Mouse (Mus musculus): ENCODE results near the gene Gm17482. TPM values are rescaled to one million over a fixed set of nuclear protein-coding genes. Genes with fewer than 3 reads are reported as not detected.
"Not testable (repeated sequence)": the region's sequence is repeated elsewhere in the genome, so short reads cannot be mapped to it uniquely, and the experiment has no call there.

The Gm17482 gene
- not detected for total RNA-seq (2021)
- long read RNA-seq, experiment 1, partial matches to known transcripts, result 0 of 1 reads
- long read RNA-seq, experiment 1, other reads (novel, unspliced or antisense), result 1 of 1 reads
- long read RNA-seq, experiment 2, partial matches to known transcripts, result 0 of 3 reads
- long read RNA-seq, experiment 2, other reads (novel, unspliced or antisense), result 3 of 3 reads

DNA sequence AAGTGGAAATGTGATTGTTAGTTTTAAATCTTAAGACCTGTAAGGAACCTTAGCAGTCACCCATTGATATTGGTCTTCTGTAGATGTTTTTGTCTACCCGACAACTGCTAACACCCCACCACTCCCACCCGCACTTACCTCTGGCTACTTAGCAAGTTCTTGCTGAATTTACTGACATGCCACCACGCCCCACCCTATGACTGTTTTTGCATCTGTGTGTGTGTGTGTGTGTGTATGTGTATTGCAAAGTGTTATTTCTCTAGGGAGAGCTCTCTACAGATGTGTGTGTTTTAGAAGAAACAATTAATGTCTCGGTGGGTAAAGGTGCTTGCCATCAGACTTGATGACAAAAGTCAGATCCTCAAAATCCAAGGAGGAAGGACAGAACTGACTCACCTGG is at the start of gene Gm17482:
Gm17482 (plus strand) TSS at position 301 of the 400 bp plus-strand sequence.
- DNase-seq (ENCODE audit: low spot score in 2 of 2), result no peak
- intact Hi-C loops (cut with DNase I), result loop anchor here (1.0 to 10.0 kb wide), 3 partner anchors 41 to 312 kb away; partner anchors contain the start of gene Syn2

DNA sequence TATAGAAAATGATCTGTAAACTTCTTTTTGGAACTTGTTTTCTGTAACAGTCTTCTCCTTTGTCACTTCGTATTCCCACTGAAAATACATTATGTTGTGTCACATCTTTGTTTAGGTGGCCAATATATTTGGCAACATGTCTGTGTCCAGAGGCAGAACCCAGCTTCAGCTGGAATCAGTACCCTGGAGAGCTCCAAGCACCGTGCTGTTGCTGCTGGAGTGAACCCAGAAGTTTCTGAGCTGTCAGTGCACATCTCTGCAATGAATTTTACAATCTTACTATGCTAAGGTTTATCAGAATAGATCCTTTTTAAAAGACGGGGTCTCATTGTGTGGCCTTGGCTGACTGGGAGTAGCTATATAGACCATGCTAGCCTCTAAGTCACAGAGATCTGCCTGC is 48.3 kb upstream of the Gm17482 start:
- intact Hi-C loops (cut with DNase I), result no loop called here
- no peak for DNase-seq (ENCODE audit: low spot score in 2 of 2)

DNA sequence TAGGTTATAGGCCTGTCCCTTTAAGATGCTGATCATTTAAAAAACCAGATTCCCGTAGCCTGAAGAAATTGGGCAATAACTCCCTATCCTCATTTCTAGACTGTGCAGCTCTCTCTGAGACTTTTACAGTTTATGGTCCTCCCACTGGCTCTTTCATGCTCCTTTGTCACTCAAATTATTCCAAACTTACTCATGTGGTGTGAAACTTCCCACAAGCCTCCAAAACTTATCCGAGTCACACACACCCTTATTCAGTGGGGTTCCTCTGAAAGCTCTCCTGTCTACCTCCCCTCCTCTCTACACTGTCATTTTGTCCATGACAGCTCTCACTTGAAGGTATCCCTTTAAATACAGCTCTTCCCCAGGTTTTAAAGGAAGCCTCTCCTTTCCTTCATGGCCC is 46.0 kb upstream of the Gm17482 start:
- intact Hi-C loops (cut with DNase I), result no loop called here
- no peak for DNase-seq (ENCODE audit: low spot score in 2 of 2)

DNA sequence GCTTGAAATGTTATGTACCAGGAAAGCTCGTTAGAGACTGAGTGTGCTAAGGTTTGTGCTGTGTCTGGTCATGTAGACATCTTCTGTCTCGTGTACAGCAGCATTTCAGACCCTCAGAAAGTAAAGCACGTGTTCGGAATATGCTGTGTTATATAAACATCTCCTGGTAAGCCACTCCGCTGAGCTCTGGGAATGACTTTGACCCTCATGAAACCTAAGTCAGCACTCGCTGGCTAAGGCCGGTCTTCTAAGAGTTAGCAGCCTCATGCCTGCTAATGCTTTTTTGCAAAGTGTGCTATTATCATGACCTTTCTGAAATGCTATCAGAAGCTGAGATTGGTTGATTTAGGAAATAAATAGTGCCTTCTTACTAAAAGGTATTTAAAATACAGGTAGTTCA is 36.0 kb upstream of the Gm17482 start:
- intact Hi-C loops (cut with DNase I), result no loop called here

DNA sequence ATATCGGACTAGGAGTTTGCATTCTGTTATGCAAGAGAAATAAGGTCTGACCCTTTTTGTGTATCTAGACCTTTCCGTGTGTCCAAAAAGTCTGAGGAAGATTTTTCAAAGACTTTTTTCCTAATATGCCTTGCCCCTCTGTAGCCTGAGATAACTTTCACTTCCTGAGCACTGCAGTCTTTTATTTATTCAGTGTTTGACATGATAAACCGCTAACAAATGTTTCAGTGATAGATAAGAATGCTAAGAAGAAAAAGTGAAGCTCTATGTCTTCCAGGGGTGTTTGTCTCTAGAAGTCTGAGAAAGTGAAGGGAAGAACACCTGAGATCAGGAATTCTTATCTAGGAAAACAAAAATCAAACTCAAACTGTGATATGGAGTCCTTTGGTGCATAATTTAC is 26.4 kb upstream of the Gm17482 start:
- intact Hi-C loops (cut with DNase I), result no loop called here

More for the DNA sequence above, 36.0 kb upstream of the Gm17482 start:
- DNase-seq (ENCODE audit: low spot score in 2 of 2), result no peak

GRCm38 (mm10) chr6:115203029-115203428 is 24.1 kb upstream of the Gm17482 start:
- intact Hi-C loops (cut with DNase I), result no loop called here

More for the DNA sequence above, 26.4 kb upstream of the Gm17482 start:
- DNase-seq (ENCODE audit: low spot score in 2 of 2), result no peak

GRCm38 (mm10) chr6:115210187-115210586 is 17.0 kb upstream of the Gm17482 start:
- DNase-seq (ENCODE audit: low spot score in 2 of 2), result no peak
- intact Hi-C loops (cut with DNase I), result no loop called here

More at GRCm38 (mm10) chr6:115203029-115203428, 24.1 kb upstream of the Gm17482 start:
- DNase-seq (ENCODE audit: low spot score in 2 of 2), result no peak

- intact Hi-C loops (cut with DNase I), result no loop called here
- DNase-seq (ENCODE audit: low spot score in 2 of 2), result no peak
Measured at GRCm38 (mm10) chr6:115210820-115211219, 16.3 kb upstream of the Gm17482 start.

- intact Hi-C loops (cut with DNase I), result no loop called here
- DNase-seq (ENCODE audit: low spot score in 2 of 2), result no peak
Measured at GRCm38 (mm10) chr6:115212132-115212903, 14.8 kb upstream of the Gm17482 start.

DNA sequence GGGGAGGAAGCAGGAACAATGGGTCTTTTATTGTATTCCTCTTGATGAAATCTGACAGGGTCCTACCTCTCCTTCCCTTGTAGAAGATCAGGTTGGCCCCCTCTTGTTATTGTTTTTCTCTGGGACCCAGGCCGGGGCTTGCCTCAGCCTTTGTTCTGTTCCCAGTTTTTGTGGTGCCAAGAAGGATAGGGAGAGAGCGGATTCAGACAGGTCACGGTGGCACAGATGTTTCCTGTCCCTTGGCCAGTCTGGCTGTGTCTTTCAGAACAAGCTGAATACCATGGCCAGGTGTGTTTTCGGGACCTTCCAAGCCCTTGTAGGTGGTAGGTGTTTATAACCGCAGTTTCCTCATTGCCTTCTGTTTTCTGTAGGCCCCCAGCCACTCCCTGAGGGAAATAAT is 14.0 kb upstream of the Gm17482 start:
- no peak for DNase-seq (ENCODE audit: low spot score in 2 of 2)
- intact Hi-C loops (cut with DNase I), result no loop called here

- DNase-seq (ENCODE audit: low spot score in 2 of 2), result peak in 1 of 2 experiments; percentile 52
- intact Hi-C loops (cut with DNase I), result loop anchor here (10.0 kb wide), 1 partner anchor 86 kb away; the partner anchor contains the start of gene Syn2
Measured at GRCm38 (mm10) chr6:115221215-115221641, 5.9 kb upstream of the Gm17482 start.

GRCm38 (mm10) chr6:115225519-115225918 is 1.6 kb upstream of the Gm17482 start:
- intact Hi-C loops (cut with DNase I), result loop anchor here (10.0 kb wide), 1 partner anchor 91 kb away; the partner anchor contains the start of gene Syn2
- DNase-seq (ENCODE audit: low spot score in 2 of 2), result peak in 1 of 2 experiments; percentile 37

DNA sequence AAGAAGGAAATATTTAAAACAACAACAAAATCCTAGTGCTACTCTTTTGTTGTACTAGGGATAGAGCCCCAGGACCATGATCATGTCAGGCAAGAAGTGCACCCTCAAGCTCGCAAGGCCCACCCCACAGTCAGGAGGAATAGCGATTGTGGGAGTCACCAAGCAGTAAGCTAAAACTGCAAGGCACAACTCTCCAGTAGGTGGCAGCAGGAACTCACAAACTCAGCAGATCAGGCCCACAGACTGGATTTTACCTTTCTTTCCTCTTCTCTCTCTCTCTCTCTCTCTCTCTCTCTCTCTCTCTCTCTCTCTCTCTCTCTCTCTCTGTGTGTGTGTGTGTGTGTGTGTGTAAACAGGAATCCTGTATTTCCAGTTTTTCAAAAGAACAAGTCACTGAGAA is 386 bp downstream of the Gm17482 start:
- intact Hi-C loops (cut with DNase I), result loop anchor here (1.0 to 10.0 kb wide), 3 partner anchors 41 to 311 kb away; partner anchors contain the start of gene Syn2
- DNase-seq (ENCODE audit: low spot score in 2 of 2), result peak; percentile 89 to 94

DNA sequence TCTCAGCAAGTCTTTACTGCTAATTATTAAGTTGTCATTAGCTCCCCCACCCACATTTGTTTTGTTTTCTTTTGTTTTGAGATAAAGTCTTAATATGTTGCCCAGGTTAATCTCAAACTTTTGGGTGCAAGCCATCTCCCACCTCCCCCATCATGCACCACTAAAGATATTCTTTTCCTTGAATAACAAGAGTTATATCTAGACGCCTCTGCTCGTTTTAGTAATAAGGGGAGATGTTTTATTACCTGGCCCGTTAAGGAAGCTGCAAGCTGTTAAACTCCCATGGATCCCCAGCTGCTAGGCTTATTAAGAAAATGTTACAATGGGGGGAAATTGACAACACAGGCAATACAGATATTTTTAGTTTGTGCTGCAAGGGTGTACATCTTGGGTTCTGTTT is 3.4 kb downstream of the Gm17482 start:
- no peak for DNase-seq (ENCODE audit: low spot score in 2 of 2)
- intact Hi-C loops (cut with DNase I), result no loop called here

GRCm38 (mm10) chr6:115231836-115232235 is 4.7 kb downstream of the Gm17482 start:
- no peak for DNase-seq (ENCODE audit: low spot score in 2 of 2)
- intact Hi-C loops (cut with DNase I), result no loop called here

- DNase-seq (ENCODE audit: low spot score in 2 of 2), result no peak
- intact Hi-C loops (cut with DNase I), result no loop called here
Measured at GRCm38 (mm10) chr6:115232562-115232961, 5.4 kb downstream of the Gm17482 start.

DNA sequence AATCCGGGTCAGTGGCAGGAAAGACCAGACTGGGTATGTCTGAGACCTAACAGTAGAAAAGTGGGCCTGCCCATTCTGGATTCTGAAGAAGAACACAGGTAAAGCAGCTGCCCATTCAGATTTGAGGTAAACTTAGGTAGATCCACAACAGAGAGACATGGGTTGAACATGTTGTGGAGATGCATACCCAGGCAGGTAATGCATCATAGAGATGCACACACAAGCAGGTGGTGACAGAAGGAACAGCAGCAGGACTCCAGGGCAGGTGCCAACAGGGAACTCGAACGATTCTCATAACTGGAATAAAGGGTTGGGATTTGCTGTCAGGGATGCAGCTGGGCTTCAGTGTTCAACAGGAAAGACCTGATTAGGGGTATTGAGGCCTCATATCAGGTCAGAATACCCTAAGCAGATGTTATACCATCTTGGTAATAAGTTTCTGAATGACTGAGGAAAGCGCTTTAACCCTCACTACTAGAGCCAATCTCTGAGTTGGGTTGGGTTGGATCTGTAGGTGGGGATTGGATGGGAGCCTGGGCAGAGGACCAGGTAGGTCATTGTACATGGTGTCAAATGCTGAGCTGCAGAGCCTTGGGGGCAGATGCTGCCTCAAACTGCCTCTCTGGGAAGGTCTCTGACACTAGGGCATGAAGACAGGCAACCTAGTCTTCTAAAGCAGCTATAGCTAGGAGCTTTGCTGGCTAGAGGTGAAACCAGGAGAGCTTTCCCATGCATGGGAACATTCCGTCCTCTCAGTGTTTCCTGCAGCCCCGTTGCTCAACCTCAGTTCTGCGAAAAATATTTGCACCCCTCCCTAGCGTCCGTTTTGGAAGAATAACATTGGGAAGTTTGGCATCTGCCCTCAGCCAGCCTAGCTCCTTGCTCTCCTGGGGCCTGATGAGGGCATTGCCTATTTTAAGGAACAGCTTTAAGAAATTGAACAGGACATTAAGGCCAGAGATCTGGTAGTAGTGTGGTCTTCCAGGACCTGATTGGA is 11.2 kb downstream of the Gm17482 start:
- DNase-seq (ENCODE audit: low spot score in 2 of 2), result no peak
- intact Hi-C loops (cut with DNase I), result no loop called here

DNA sequence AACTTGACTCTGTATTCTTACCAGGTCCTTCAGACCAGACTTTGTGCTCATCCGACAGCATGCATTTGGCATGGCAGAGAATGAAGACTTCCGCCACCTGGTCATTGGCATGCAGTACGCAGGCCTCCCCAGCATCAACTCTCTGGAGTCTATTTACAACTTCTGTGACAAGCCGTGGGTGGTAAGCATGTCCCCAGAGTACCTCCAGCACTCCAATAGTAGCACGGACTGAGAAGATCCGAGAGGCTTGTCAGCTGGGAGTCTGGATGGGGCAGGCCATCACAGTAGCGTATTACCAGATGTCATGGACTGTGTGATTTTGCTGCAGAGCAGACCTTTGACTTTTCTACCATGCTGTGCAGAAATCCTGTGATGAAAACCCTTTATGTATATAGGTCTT is 12.2 kb downstream of the Gm17482 start:
- intact Hi-C loops (cut with DNase I), result no loop called here
- peak in 1 of 2 experiments; percentile 61 for DNase-seq (ENCODE audit: low spot score in 2 of 2)

- intact Hi-C loops (cut with DNase I); DNase-seq (ENCODE audit: low spot score in 2 of 2): not testable (repeated sequence)
Measured at GRCm38 (mm10) chr6:115240431-115240830, 13.3 kb downstream of the Gm17482 start.
